Mouse (Mus musculus) midbrain, embryonic 11.5 days (tissue): ENCODE data around the gene 1600014C23Rik. TPM values are rescaled to one million over a fixed set of nuclear protein-coding genes. Genes with fewer than 3 reads are reported as not detected.

Experiments
- ATAC-seq: fragments of 200-750 bp; cut with Nextera tagmentation; 2 replicates; pipeline ENCODE4 v1.8.0; 2017; ENCODE audit warnings: moderate TSS enrichment, moderate library complexity; ENCODE audit not compliant: low FRiP score
- DNase-seq: peaks from one replicate; pipeline ENCODE4 v3.0.0; 2015; ENCODE audit warnings: low spot score; ENCODE audit errors: missing footprints
- H3K27ac ChIP-seq: fragments of 300-500 bp; sonication (generic); 2 replicates; pipeline ENCODE4 v1.5.1; 2014; ENCODE audit warnings: low read depth, low read length
- H3K27me3 ChIP-seq: fragments of 300-500 bp; sonication (generic); 2 replicates; pipeline ENCODE4 v1.6.1; 2014; ENCODE audit warnings: mild to moderate bottlenecking, low read length, moderate library complexity, mixed read lengths; ENCODE audit not compliant: control insufficient read depth, insufficient read depth
- H3K36me3 ChIP-seq: fragments of 300-500 bp; sonication (generic); 2 replicates; pipeline ENCODE4 v1.6.1; 2014; ENCODE audit warnings: mild to moderate bottlenecking, low read length, moderate library complexity, mixed read lengths; ENCODE audit not compliant: control insufficient read depth, insufficient read depth
- H3K4me1 ChIP-seq: fragments of 300-500 bp; sonication (generic); 2 replicates; pipeline ENCODE4 v1.6.1; 2014; ENCODE audit warnings: low read length; ENCODE audit not compliant: control insufficient read depth, insufficient read depth
- H3K4me2 ChIP-seq: fragments of 300-500 bp; sonication (generic); 2 replicates; pipeline ENCODE4 v1.6.1; 2014; ENCODE audit warnings: mild to moderate bottlenecking, moderate library complexity
- H3K4me3 ChIP-seq: fragments of 300-500 bp; sonication (generic); 2 replicates; pipeline ENCODE4 v1.5.1; 2014; ENCODE audit warnings: low read depth, low read length
- H3K9ac ChIP-seq: fragments of 300-500 bp; sonication (generic); 2 replicates; pipeline ENCODE4 v1.6.1; 2014; ENCODE audit warnings: low read length
- H3K9me3 ChIP-seq: fragments of 300-500 bp; sonication (generic); 2 replicates; pipeline ENCODE4 v1.6.1; 2016; ENCODE audit warnings: low read length; ENCODE audit not compliant: control insufficient read depth
- WGBS: fragments of 180-500 bp; shearing (Covaris S2); extraction: QIAGEN DNeasy Blood & Tissue Kit; methylation state at CpG from one replicate; pipeline ENCODE4 v1.1.7; 2014; 5-methylcytosine and 5-hydroxymethylcytosine counted together
- polyA plus RNA-seq: library from polyadenylated mRNA; unstranded; fragments of >200 nt; fragmentation: Nextera tagmentation; extraction: Ambion mirVana; gene quantifications from 2 replicates; pipeline ENCODE4 v1.2.1, GENCODE M21; 2014

1600014C23Rik gene
- polyA plus RNA-seq, 1 experiment from 2014 or later = 0.48 TPM

- H3K27me3 ChIP-seq = no peaks in the 10 kb centered on the region
- peak overlapping the region; percentile 71 for H3K4me2 ChIP-seq
- WGBS = 3% methylated on average over 25 of the region's 25 CpGs
- H3K36me3 ChIP-seq = no peaks in the 10 kb centered on the region
- ATAC-seq = peak; percentile 77
- DNase-seq = peak; percentile 99
- peak overlapping the region; percentile 71; the same call in 1 of the 2 replicates for H3K27ac ChIP-seq
- H3K4me1 ChIP-seq = peaks cover 6% of the 10 kb centered on the region
- peak overlapping the region; percentile 52 for H3K4me3 ChIP-seq
- peak overlapping the region; percentile 93 for H3K9ac ChIP-seq
- no peaks in the 10 kb centered on the region for H3K9me3 ChIP-seq
Measured at GRCm38 (mm10) chr17:45723732-45724573, 9.7 kb downstream of the 1600014C23Rik start.

GRCm38 (mm10) chr17:45718323-45718722 is 15.3 kb downstream of the 1600014C23Rik start:
- H3K27me3 ChIP-seq = no peaks in the 10 kb centered on the region
- no peaks in the 10 kb centered on the region for H3K36me3 ChIP-seq
- ATAC-seq = peak; percentile 48; the same call in 1 of the 2 replicates
- DNase-seq = peak; percentile 85
- no peak overlapping the region for H3K4me2 ChIP-seq
- peaks cover 1% of the 10 kb centered on the region for H3K4me1 ChIP-seq
- no peak overlapping the region for H3K4me3 ChIP-seq
- no peak overlapping the region for H3K27ac ChIP-seq
- H3K9me3 ChIP-seq = no peaks in the 10 kb centered on the region
- 14% methylated on average over 10 of the region's 10 CpGs for WGBS
- H3K9ac ChIP-seq = no peak overlapping the region

- WGBS = 70% methylated on average over 3 of the region's 3 CpGs
- no peaks in the 10 kb centered on the region for H3K27me3 ChIP-seq
- no peaks in the 10 kb centered on the region for H3K9me3 ChIP-seq
- ATAC-seq (no peak), DNase-seq (no peak)
- H3K4me3 ChIP-seq = no peak overlapping the region
- H3K4me2 ChIP-seq = no peak overlapping the region
- no peak overlapping the region for H3K9ac ChIP-seq
- H3K36me3 ChIP-seq = no peaks in the 10 kb centered on the region
- no peak overlapping the region for H3K27ac ChIP-seq
- no peaks in the 10 kb centered on the region for H3K4me1 ChIP-seq
Measured at GRCm38 (mm10) chr17:45711525-45711924, 22.1 kb downstream of the 1600014C23Rik start.

GRCm38 (mm10) chr17:45710407-45710806 is 23.2 kb downstream of the 1600014C23Rik start:
- Histone ChIP-seq H3K4me2 (no peak overlapping the region), H3K27ac (no peak overlapping the region), H3K36me3 (no peaks in the 10 kb centered on the region), H3K9ac (no peak overlapping the region), H3K9me3 (no peaks in the 10 kb centered on the region), H3K4me1 (no peaks in the 10 kb centered on the region), H3K27me3 (no peaks in the 10 kb centered on the region), H3K4me3 (no peak overlapping the region)
- ATAC-seq (no peak), DNase-seq (no peak)
- 74% methylated on average over 8 of the region's 8 CpGs for WGBS

GRCm38 (mm10) chr17:45709829-45710228 is 23.8 kb downstream of the 1600014C23Rik start:
- Histone ChIP-seq H3K4me1 (no peaks in the 10 kb centered on the region), H3K4me3 (no peak overlapping the region), H3K4me2 (no peak overlapping the region), H3K9me3 (no peaks in the 10 kb centered on the region), H3K9ac (no peak overlapping the region), H3K36me3 (no peaks in the 10 kb centered on the region), H3K27ac (no peak overlapping the region), H3K27me3 (no peaks in the 10 kb centered on the region)
- no peak for ATAC-seq
- 57% methylated on average over 3 of the region's 3 CpGs for WGBS
- no peak for DNase-seq

- ATAC-seq (no peak), DNase-seq (no peak)
- Histone ChIP-seq H3K4me2 (no peak overlapping the region), H3K36me3 (no peaks in the 10 kb centered on the region), H3K9me3 (no peaks in the 10 kb centered on the region), H3K27ac (no peak overlapping the region), H3K27me3 (no peaks in the 10 kb centered on the region), H3K4me1 (no peaks in the 10 kb centered on the region), H3K9ac (no peak overlapping the region), H3K4me3 (no peak overlapping the region)
- whole genome bisulfite sequencing = 84% methylated on average over 8 of the region's 8 CpGs
Measured at GRCm38 (mm10) chr17:45708179-45708578, 25.5 kb downstream of the 1600014C23Rik start.

GRCm38 (mm10) chr17:45707376-45707775 is 26.3 kb downstream of the 1600014C23Rik start:
- no peaks in the 10 kb centered on the region for H3K36me3 ChIP-seq
- no peak overlapping the region for H3K4me3 ChIP-seq
- no peak overlapping the region for H3K4me2 ChIP-seq
- DNase-seq (no peak), ATAC-seq (no peak)
- no peak overlapping the region for H3K9ac ChIP-seq
- H3K27ac ChIP-seq = no peak overlapping the region
- WGBS = 42% methylated on average over 3 of the region's 3 CpGs
- no peaks in the 10 kb centered on the region for H3K4me1 ChIP-seq
- no peaks in the 10 kb centered on the region for H3K9me3 ChIP-seq
- H3K27me3 ChIP-seq = no peaks in the 10 kb centered on the region

- Histone ChIP-seq H3K36me3 (no peaks in the 10 kb centered on the region), H3K27ac (no peak overlapping the region), H3K9ac (no peak overlapping the region), H3K9me3 (no peaks in the 10 kb centered on the region), H3K27me3 (no peaks in the 10 kb centered on the region), H3K4me2 (no peak overlapping the region), H3K4me1 (no peaks in the 10 kb centered on the region), H3K4me3 (no peak overlapping the region)
- 81% methylated on average over 5 of the region's 5 CpGs for WGBS
- no peak for DNase-seq
- ATAC-seq = no peak
Measured at GRCm38 (mm10) chr17:45706796-45707195, 26.8 kb downstream of the 1600014C23Rik start.

- H3K9ac ChIP-seq = no peak overlapping the region
- H3K4me1 ChIP-seq = peaks cover 5% of the 10 kb centered on the region; the same call in 1 of the 2 replicates
- WGBS = 65% methylated on average over 7 of the region's 7 CpGs
- no peaks in the 10 kb centered on the region for H3K9me3 ChIP-seq
- no peaks in the 10 kb centered on the region for H3K27me3 ChIP-seq
- H3K4me3 ChIP-seq = no peak overlapping the region
- H3K4me2 ChIP-seq = no peak overlapping the region
- 0 out of 2 replicates have a peak, but pooled peaks cover 4% of the 10 kb centered on the region for H3K36me3 ChIP-seq
- no peak overlapping the region for H3K27ac ChIP-seq
- DNase-seq = no peak
- no peak for ATAC-seq
Measured at GRCm38 (mm10) chr17:45703187-45703586, 30.5 kb downstream of the 1600014C23Rik start.
